Mouse (Mus musculus) layer of hippocampus, adult 9-11 months (tissue): ENCODE results near the gene Magi1.
A peak's percentile ranks its signal among the peaks of the same experiment; 100 is the strongest.
"Not testable (repeated sequence)": the region's sequence is repeated elsewhere in the genome, so short reads cannot be mapped to it uniquely, and the experiment has no call there.

Experiments
- DNase-seq: peaks from one replicate; pipeline ENCODE4 v3.0.0; 2022

The Magi1 gene

GRCm38 (mm10) chr6:93717826-93718375, 565.8 kb downstream of the Magi1 start:
- no peak for DNase-seq

- DNase-seq: peak; percentile 25
Observed at GRCm38 (mm10) chr6:93716686-93717625, 566.8 kb downstream of the Magi1 start.

GRCm38 (mm10) chr6:93715181-93716180, 568.2 kb downstream of the Magi1 start:
- DNase-seq: peak; percentile 17

DNA sequence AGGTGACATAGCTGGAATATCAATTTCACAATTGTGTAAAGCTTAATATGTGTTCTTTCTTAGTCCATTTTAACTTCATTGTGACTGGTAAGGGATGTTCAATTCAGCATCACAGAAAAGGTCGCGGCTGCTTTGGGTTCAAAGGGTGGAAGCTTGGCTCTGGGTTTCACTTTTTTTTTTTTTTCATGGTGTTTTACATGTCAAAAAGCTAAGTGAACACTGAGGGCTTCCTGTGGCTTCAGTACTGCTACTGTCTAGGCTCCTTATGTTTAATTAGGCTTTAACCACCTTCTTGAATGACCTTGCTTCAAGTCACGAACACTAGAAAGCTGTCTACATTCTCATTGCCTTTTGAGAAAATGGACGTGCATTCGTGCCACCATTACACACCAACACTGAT, 579.4 kb downstream of the Magi1 start:
- DNase-seq: no peak

DNA sequence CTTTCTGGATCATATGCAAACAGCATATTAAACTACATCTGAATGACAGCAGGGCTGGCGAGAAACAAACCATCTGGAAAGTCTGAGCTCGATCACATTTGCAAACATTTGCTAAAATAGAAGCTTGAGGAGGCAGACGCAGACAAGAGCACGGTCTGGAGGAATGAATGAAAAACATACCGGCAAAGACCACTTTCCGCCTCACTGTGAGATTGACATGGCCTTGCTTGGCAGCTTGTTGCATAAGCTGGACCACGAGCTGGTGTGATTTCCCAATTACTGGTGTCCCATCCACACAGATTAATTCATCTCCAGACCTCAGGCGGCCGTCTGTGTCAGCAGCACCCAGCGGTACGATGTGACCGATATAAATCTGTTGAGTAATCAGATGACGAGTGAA, 584.3 kb downstream of the Magi1 start:
- DNase-seq: peak; percentile 60

GRCm38 (mm10) chr6:93697956-93698355, 585.8 kb downstream of the Magi1 start:
- no peak for DNase-seq

DNA sequence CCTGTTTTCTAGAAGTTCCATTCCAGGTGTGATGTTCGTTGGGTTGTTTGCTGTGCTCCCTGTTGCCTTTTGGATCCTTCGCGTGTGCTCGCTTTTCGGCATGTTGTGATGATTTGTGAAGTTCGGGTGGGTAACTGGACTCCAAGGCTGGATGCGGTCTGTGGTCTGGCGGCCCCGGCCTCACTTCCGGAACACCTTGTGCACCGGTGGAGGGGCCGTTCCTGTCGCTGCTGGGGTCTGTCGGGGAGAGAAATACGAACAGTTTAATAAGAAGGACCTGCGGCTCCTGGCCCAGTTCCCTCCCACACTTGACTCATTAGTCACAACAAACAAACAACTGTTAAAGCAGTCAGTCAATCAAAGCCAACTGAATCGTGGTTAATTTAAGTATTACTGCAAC, 605.0 kb downstream of the Magi1 start:
- no peak for DNase-seq

DNA sequence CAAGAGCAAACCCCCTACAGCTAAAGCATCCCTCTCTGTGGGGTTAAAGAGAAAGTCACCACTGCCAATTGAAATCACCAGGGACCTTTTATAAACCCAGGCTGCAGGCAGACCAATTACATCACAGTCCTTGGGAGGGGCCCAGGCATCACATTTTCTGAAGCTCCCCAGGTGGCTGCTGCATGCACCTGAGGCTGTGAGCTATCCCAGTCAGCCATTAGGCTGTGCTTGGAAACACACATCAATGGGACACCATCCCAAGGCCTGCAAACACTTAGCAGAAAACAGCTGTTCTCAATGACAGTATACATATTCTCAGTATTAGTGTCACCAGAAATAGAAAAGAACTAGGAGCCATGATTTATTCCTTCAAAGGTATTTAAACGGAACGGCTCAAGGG, 617.0 kb downstream of the Magi1 start:
- no peak for DNase-seq

- DNase-seq: no peak
Observed at GRCm38 (mm10) chr6:93665056-93665805, 618.5 kb downstream of the Magi1 start.

DNA sequence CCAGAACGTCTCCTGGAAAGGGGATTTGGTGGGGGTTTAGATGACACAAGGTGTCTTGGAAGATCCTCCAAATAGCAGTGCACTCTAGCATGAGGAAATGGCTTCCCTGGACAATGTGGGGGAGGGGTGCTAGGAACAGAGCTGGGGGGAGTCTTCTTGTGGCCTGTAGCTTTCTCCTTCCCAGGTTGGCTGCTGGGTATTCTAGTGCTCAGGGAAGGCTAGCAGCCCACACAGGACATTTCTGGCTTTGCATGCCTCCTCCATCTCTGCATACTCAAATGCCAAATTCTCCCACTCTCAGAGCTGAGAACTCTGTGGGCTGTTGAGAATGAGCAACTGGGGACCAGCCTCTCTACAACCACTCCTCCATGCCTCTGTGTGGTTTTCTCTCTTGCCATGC, 622.6 kb downstream of the Magi1 start:
- peak; percentile 64 for DNase-seq

- DNase-seq: no peak
Observed at GRCm38 (mm10) chr6:93659534-93659933, 624.2 kb downstream of the Magi1 start.

- DNase-seq: peak; percentile 44
Observed at GRCm38 (mm10) chr6:93657187-93657974, 626.3 kb downstream of the Magi1 start.

DNA sequence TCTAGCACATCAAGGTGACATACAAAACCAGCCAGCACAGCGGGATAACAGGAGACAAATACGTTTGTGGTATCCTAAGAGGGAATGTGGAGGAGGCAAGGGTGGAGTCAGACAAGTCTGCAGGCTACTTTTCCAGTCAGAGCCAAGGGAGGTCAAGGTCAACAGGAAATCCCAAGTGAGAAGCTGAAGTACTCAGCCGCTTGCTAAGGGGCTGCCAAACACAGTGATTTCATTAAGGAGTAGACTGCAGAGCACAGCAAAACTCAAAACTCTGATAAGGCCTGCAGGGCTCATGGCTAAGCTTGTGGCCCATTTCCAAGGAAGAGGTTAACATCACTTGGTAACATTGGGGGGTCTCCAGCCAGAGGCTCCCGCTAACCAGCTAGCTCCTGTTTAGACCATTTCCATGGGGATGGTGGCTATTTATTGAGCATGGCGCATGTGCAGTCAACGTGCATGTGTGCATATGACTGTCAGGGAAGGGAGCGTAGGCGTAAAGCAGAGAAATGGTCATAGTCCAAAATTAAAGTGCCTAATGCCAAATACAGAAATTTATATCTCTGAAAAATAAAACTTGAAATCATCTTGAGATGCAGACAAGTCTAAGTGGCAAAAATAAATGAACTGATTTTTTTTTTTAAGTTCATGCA, 635.0 kb downstream of the Magi1 start:
- DNase-seq: peak; percentile 12

DNA sequence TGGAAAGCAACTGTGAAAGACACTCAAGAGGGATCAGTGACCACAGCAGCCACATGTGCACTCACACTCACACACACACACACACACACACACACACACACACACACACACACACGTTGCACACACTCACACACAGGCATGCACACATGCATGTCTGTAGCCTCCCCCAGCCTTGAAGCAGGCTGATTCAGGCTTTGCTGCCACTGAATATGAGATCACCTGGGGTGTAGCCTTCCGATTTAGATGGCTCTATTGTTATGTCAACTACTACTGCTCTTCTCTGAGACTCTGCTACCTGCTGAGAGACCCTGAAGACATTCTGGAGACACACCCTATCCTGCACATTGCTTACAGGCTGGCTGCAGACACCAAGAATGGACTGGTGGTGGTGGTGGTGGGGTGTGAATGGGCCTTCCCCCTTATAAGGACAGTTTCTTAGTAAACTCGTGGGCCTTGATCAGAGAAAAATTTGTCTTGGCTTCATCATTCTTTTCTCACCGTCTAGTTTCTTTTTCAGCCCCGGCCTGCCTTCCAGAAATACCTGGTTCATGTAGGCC, 653.9 kb downstream of the Magi1 start:
- DNase-seq: not testable (repeated sequence)

- no peak for DNase-seq
Observed at GRCm38 (mm10) chr6:93627200-93627599, 656.5 kb downstream of the Magi1 start.
